Mouse (Mus musculus): ENCODE results near the gene Cdon. TPM values are rescaled to one million over a fixed set of nuclear protein-coding genes. Genes with fewer than 3 reads are reported as not detected.

Gene Cdon
- total and polyA plus RNA-seq, 2 experiments: 0.37 to 0.49 TPM

GRCm38 (mm10) chr9:35545704-35546103 is 124.8 kb downstream of the Cdon start:
- Histone ChIP-seq H3K4me1 (ENCODE audit: control insufficient read depth, insufficient read depth, low read length) (no peaks in the 10 kb centered on the region), H3K79me2 (ENCODE audit: control insufficient read depth, insufficient read depth, low read length) (no peaks in the 10 kb centered on the region), H3K27me3 (ENCODE audit: control insufficient read depth, insufficient read depth, low read length) (no peaks in the 10 kb centered on the region), H3K36me3 (ENCODE audit: control insufficient read depth, insufficient read depth, low read length) (no peaks in the 10 kb centered on the region), H3K4me3 (ENCODE audit: insufficient read depth, low read depth, low read length) (no peak overlapping the region), H3K27ac (replicated peaks; ENCODE audit: insufficient read depth, low read depth, low read length) (no peak overlapping the region), H3K9ac (ENCODE audit: low read depth, low read length) (no peak overlapping the region)
- 71% methylated on average over 12 of the region's 12 CpGs for WGBS
- no peak for DNase-seq (ENCODE audit: extremely low read depth, low read depth, low spot score)
- TF ChIP-seq CTCF (IDR thresholded peaks at IDR 0.05; ENCODE audit: low read depth, low read length): no peak
- no peak for TF ChIP-seq POLR2A (IDR thresholded peaks at IDR 0.05; ENCODE audit: extremely low read depth, insufficient read depth, low read length)

- TF ChIP-seq POLR2A (IDR thresholded peaks at IDR 0.05; ENCODE audit: extremely low read depth, insufficient read depth, low read length): no peak
- TF ChIP-seq CTCF (IDR thresholded peaks at IDR 0.05; ENCODE audit: low read depth, low read length): no peak
- WGBS: 20% methylated on average over 9 of the region's 9 CpGs
- Histone ChIP-seq H3K4me1 (ENCODE audit: control insufficient read depth, insufficient read depth, low read length) (no peaks in the 10 kb centered on the region), H3K9ac (ENCODE audit: low read depth, low read length) (no peak overlapping the region), H3K79me2 (ENCODE audit: control insufficient read depth, insufficient read depth, low read length) (no peaks in the 10 kb centered on the region), H3K4me3 (ENCODE audit: insufficient read depth, low read depth, low read length) (no peak overlapping the region), H3K36me3 (ENCODE audit: control insufficient read depth, insufficient read depth, low read length) (no peaks in the 10 kb centered on the region), H3K27me3 (ENCODE audit: control insufficient read depth, insufficient read depth, low read length) (no peaks in the 10 kb centered on the region), H3K27ac (replicated peaks; ENCODE audit: insufficient read depth, low read depth, low read length) (no peak overlapping the region)
- DNase-seq (ENCODE audit: extremely low read depth, low read depth, low spot score): no peak
Observed at GRCm38 (mm10) chr9:35546745-35547144, 125.8 kb downstream of the Cdon start.

GRCm38 (mm10) chr9:35548455-35548854 is 127.5 kb downstream of the Cdon start:
- TF ChIP-seq POLR2A (IDR thresholded peaks at IDR 0.05; ENCODE audit: extremely low read depth, insufficient read depth, low read length) (no peak), CTCF (IDR thresholded peaks at IDR 0.05; ENCODE audit: low read depth, low read length) (no peak)
- H3K36me3 ChIP-seq (ENCODE audit: control insufficient read depth, insufficient read depth, low read length): no peaks in the 10 kb centered on the region
- H3K27ac ChIP-seq (replicated peaks; ENCODE audit: insufficient read depth, low read depth, low read length): no peak overlapping the region
- H3K4me3 ChIP-seq (ENCODE audit: insufficient read depth, low read depth, low read length): no peak overlapping the region
- H3K9ac ChIP-seq (ENCODE audit: low read depth, low read length): no peak overlapping the region
- H3K4me1 ChIP-seq (ENCODE audit: control insufficient read depth, insufficient read depth, low read length): no peaks in the 10 kb centered on the region
- no peaks in the 10 kb centered on the region for H3K27me3 ChIP-seq (ENCODE audit: control insufficient read depth, insufficient read depth, low read length)
- DNase-seq (ENCODE audit: extremely low read depth, low read depth, low spot score): no peak
- no peaks in the 10 kb centered on the region for H3K79me2 ChIP-seq (ENCODE audit: control insufficient read depth, insufficient read depth, low read length)
- 75% methylated on average over 9 of the region's 9 CpGs for WGBS

GRCm38 (mm10) chr9:35556494-35557102 is 135.7 kb downstream of the Cdon start:
- Histone ChIP-seq H3K4me1 (ENCODE audit: control insufficient read depth, insufficient read depth, low read length) (peaks cover 3% of the 10 kb centered on the region), H3K36me3 (ENCODE audit: control insufficient read depth, insufficient read depth, low read length) (0 out of 2 replicates have a peak, but pooled peaks cover 2% of the 10 kb centered on the region), H3K27me3 (ENCODE audit: control insufficient read depth, insufficient read depth, low read length) (peaks cover 5% of the 10 kb centered on the region), H3K27ac (replicated peaks; ENCODE audit: insufficient read depth, low read depth, low read length) (no peak overlapping the region), H3K9ac (ENCODE audit: low read depth, low read length) (no peak overlapping the region), H3K79me2 (ENCODE audit: control insufficient read depth, insufficient read depth, low read length) (no peaks in the 10 kb centered on the region; the same call in 1 of the 2 replicates), H3K4me3 (ENCODE audit: insufficient read depth, low read depth, low read length) (no peak overlapping the region)
- DNase-seq (ENCODE audit: extremely low read depth, low read depth, low spot score): peak; percentile 43
- WGBS: 55% methylated on average over 12 of the region's 12 CpGs
- TF ChIP-seq POLR2A (IDR thresholded peaks at IDR 0.05; ENCODE audit: extremely low read depth, insufficient read depth, low read length): no peak
- no peak for TF ChIP-seq CTCF (IDR thresholded peaks at IDR 0.05; ENCODE audit: low read depth, low read length)

Other genes starting within 250 kb of the Cdon start
- gene Dcps, start 245.1 kb upstream of the Cdon start, total RNA-seq (2014; rRNA removed): 21.0 and 21.2 TPM in 2 replicates
- 24.0 and 27.4 TPM in 2 replicates for gene Dcps, start 245.1 kb upstream of the Cdon start, polyA plus RNA-seq (2012; rRNA removed)
- gene Srpr, start 221.0 kb upstream of the Cdon start, total RNA-seq (2014; rRNA removed): 55.2 and 75.4 TPM in 2 replicates
- 88.5 and 91.0 TPM in 2 replicates for gene Srpr, start 221.0 kb upstream of the Cdon start, polyA plus RNA-seq (2012; rRNA removed)
- gene Tirap, start 220.8 kb upstream of the Cdon start, total RNA-seq (2014; rRNA removed): 12.3 and 13.3 TPM in 2 replicates
- 23.6 and 24.2 TPM in 2 replicates for gene Tirap, start 220.8 kb upstream of the Cdon start, polyA plus RNA-seq (2012; rRNA removed)
- gene Foxred1, start 210.1 kb upstream of the Cdon start, total RNA-seq (2014; rRNA removed): 27.6 and 31.8 TPM in 2 replicates
- gene Foxred1, start 210.1 kb upstream of the Cdon start, polyA plus RNA-seq (2012; rRNA removed): 21.6 and 28.9 TPM in 2 replicates
- 3.0 and 4.0 TPM in 2 replicates for gene Fam118b, start 153.3 kb upstream of the Cdon start, total RNA-seq (2014; rRNA removed)
- 3.8 and 5.8 TPM in 2 replicates for gene Fam118b, start 153.3 kb upstream of the Cdon start, polyA plus RNA-seq (2012; rRNA removed)
- 6.5 and 8.2 TPM in 2 replicates for gene Rpusd4, start 153.3 kb upstream of the Cdon start, total RNA-seq (2014; rRNA removed)
- gene Rpusd4, start 153.3 kb upstream of the Cdon start, polyA plus RNA-seq (2012; rRNA removed): 4.2 and 4.3 TPM in 2 replicates
- gene Gm1113, start 97.1 kb downstream of the Cdon start, total RNA-seq (2014; rRNA removed): not detected in 2 replicates
- gene Gm1113, start 97.1 kb downstream of the Cdon start, polyA plus RNA-seq (2012; rRNA removed): not detected in 2 replicates
- gene Ddx25, start 137.4 kb downstream of the Cdon start, total RNA-seq (2014; rRNA removed): under 0.01 TPM in 1 of 2 replicates, not detected in the other
- gene Ddx25, start 137.4 kb downstream of the Cdon start, polyA plus RNA-seq (2012; rRNA removed): 0.01 and 0.05 TPM in 2 replicates
- 5.3 and 6.0 TPM in 2 replicates for gene Pus3, start 137.5 kb downstream of the Cdon start, total RNA-seq (2014; rRNA removed)
- gene Pus3, start 137.5 kb downstream of the Cdon start, polyA plus RNA-seq (2012; rRNA removed): 0.96 and 1.3 TPM in 2 replicates
- gene Pate2, start 149.2 kb downstream of the Cdon start, total RNA-seq (2014; rRNA removed): not detected in 2 replicates
- gene Pate2, start 149.2 kb downstream of the Cdon start, polyA plus RNA-seq (2012; rRNA removed): 0.06 TPM in 1 of 2 replicates, not detected in the other
- gene Hyls1, start 149.3 kb downstream of the Cdon start, total RNA-seq (2014; rRNA removed): 1.4 and 1.9 TPM in 2 replicates
- gene Hyls1, start 149.3 kb downstream of the Cdon start, polyA plus RNA-seq (2012; rRNA removed): 0.36 and 0.50 TPM in 2 replicates
- not detected in 2 replicates for gene Pate4, start 190.8 kb downstream of the Cdon start, total RNA-seq (2014; rRNA removed)
- not detected in 2 replicates for gene Pate4, start 190.8 kb downstream of the Cdon start, polyA plus RNA-seq (2012; rRNA removed)
- not detected in 2 replicates for gene Pate3, start 227.1 kb downstream of the Cdon start, total RNA-seq (2014; rRNA removed)
- gene Pate3, start 227.1 kb downstream of the Cdon start, polyA plus RNA-seq (2012; rRNA removed): not detected in 2 replicates